In genomic region chr15:98985240-98985981, GRCm38 (mm10) we compare ENCODE assay signal across 8 mouse cellular contexts. TPM values are rescaled to one million over a fixed set of nuclear protein-coding genes. Genes with fewer than 3 reads are reported as not detected.
DNase-seq lines count a peak whose midpoint lies in the region; ATAC-seq and TF ChIP-seq lines count a peak whose summit lies in the region.

No protein-coding gene starts in this region.

- H3K27me3 ChIP-seq in hindbrain, embryonic 10.5 days (ENCODE audit: insufficient read depth, poor library complexity, severe bottlenecking) = no peaks in the 10 kb centered on the region
- H3K27me3 ChIP-seq in lung, postnatal 0 days (replicated peaks; ENCODE audit: insufficient read depth, low read length) = no peaks in the 10 kb centered on the region

- peak overlapping the region; percentile 73 for H3K9ac ChIP-seq in lung, postnatal 0 days (replicated peaks; ENCODE audit: low read depth)

- no peak for TF ChIP-seq CTCF in lung, postnatal 0 days (IDR thresholded peaks at IDR 0.05)

- peaks cover 12% of the 10 kb centered on the region for H3K36me3 ChIP-seq in hindbrain, embryonic 10.5 days
- no peaks in the 10 kb centered on the region for H3K36me3 ChIP-seq in lung, postnatal 0 days (ENCODE audit: insufficient read depth, low read length)

- 3% methylated on average over 29 of the region's 29 CpGs for WGBS in hindbrain, embryonic 10.5 days
- WGBS in lung, postnatal 0 days = 1% methylated on average over 29 of the region's 29 CpGs

- peak overlapping the region; percentile 60 for H3K4me2 ChIP-seq in lung, postnatal 0 days (replicated peaks; ENCODE audit: low read depth, low read length)

- H3K4me1 ChIP-seq in hindbrain, embryonic 10.5 days (replicated peaks) = peaks cover 92% of the 10 kb centered on the region
- H3K4me1 ChIP-seq in lung, postnatal 0 days (ENCODE audit: insufficient read depth, low read depth, low read length) = peaks cover 3% of the 10 kb centered on the region; the same call in 1 of the 2 replicates

- DNase-seq in Muller cell, postnatal 12 days (ENCODE audit: inconsistent ontology term) = peak; percentile 89
- peak; percentile 75 for DNase-seq in cerebellum, adult 8-10 months
- DNase-seq in hindbrain, embryonic 10.5 days (ENCODE audit: low spot score) = peak; percentile 75
- peak; percentile 63 for DNase-seq in layer of hippocampus, adult 9-10 months (ENCODE audit: low spot score)
- DNase-seq in lung, postnatal 0 days (ENCODE audit: low spot score) = peak; percentile 97
- peak; percentile 71 for DNase-seq in ovary, adult 18-20 months (ENCODE audit: low spot score)
- peak; percentile 81 for DNase-seq in thymus, postnatal 25 days

- H3K27ac ChIP-seq in hindbrain, embryonic 10.5 days = peak overlapping the region; percentile 95
- H3K27ac ChIP-seq in lung, postnatal 0 days (ENCODE audit: low read length) = peak overlapping the region; percentile 99

- peak; percentile 86 for ATAC-seq in frontal cortex, adult (ENCODE audit: low TSS enrichment)
- peak; percentile 94 for ATAC-seq in lung, postnatal 0 days

- no peaks in the 10 kb centered on the region for H3K9me3 ChIP-seq in hindbrain, embryonic 10.5 days
- H3K9me3 ChIP-seq in lung, postnatal 0 days (ENCODE audit: low read length) = no peaks in the 10 kb centered on the region

- peak; percentile 54; the same call in 1 of the 2 replicates for TF ChIP-seq EP300 in lung, postnatal 0 days (IDR thresholded peaks at IDR 0.05)

- H3K4me3 ChIP-seq in hindbrain, embryonic 10.5 days = peak overlapping the region; percentile 59
- peak overlapping the region; percentile 58 for H3K4me3 ChIP-seq in lung, postnatal 0 days (ENCODE audit: low read depth, low read length)

RNA-seq across cellular contexts. Expression of gene Tuba1a, which starts 31.9 kb away (rescaled TPM):
- 4,838 and 8,764 TPM in 2 replicates for polyA plus RNA-seq in hindbrain, embryonic 10.5 days (2016; fragmentation: Nextera tagmentation; extraction: Ambion mirVana)
- polyA plus RNA-seq in lung, postnatal 0 days (2015; fragmentation: Nextera tagmentation; extraction: Ambion mirVana) = 881 and 945 TPM in 2 replicates

RNA-seq across cellular contexts. Expression of gene Gm49450, which starts 32.1 kb away (rescaled TPM):
- polyA plus RNA-seq in hindbrain, embryonic 10.5 days (2016; fragmentation: Nextera tagmentation; extraction: Ambion mirVana) = not detected in 2 replicates
- not detected in 2 replicates for polyA plus RNA-seq in lung, postnatal 0 days (2015; fragmentation: Nextera tagmentation; extraction: Ambion mirVana)

RNA-seq across cellular contexts. Expression of gene Tuba1c, which starts 44.3 kb away (rescaled TPM):
- 111 and 135 TPM in 2 replicates for polyA plus RNA-seq in hindbrain, embryonic 10.5 days (2016; fragmentation: Nextera tagmentation; extraction: Ambion mirVana)
- 45.1 and 53.2 TPM in 2 replicates for polyA plus RNA-seq in lung, postnatal 0 days (2015; fragmentation: Nextera tagmentation; extraction: Ambion mirVana)

RNA-seq across cellular contexts. Expression of gene Tuba1b, which starts 51.0 kb away (rescaled TPM):
- 2,254 and 2,463 TPM in 2 replicates for polyA plus RNA-seq in hindbrain, embryonic 10.5 days (2016; fragmentation: Nextera tagmentation; extraction: Ambion mirVana)
- polyA plus RNA-seq in lung, postnatal 0 days (2015; fragmentation: Nextera tagmentation; extraction: Ambion mirVana) = 415 and 427 TPM in 2 replicates

Comparison
In these comparisons a context has a peak if more than half of its experiments do, and no peak if none do; other contexts are left out.
1. Peak in every context shown above with its lines: DNase-seq, ATAC-seq, H3K4me3 ChIP-seq and H3K27ac ChIP-seq.